Mouse (Mus musculus) liver, embryonic 14.5 days (tissue): ENCODE measurements around the gene Plvap.

Experiments
- CTCF ChIP-seq: IDR thresholded peaks from 2 replicates; pipeline ENCODE4 v1.5.1; 2016; ENCODE audit warnings: antibody characterized with exemption, low read depth, control low read depth
- EP300 ChIP-seq: IDR thresholded peaks from 2 replicates; pipeline ENCODE4 v1.6.1; 2016; ENCODE audit warnings: antibody characterized with exemption, low read depth

- TF ChIP-seq CTCF (no peak), EP300 (no peak)
Observed at GRCm38 (mm10) chr8:71487691-71488445, 23.7 kb downstream of the Plvap start, which contains the start of gene Gtpbp3.
